Mouse (Mus musculus) ovary, adult 18-20 months (tissue): ENCODE measurements around the gene Ctc1.

ENCODE experiments used
- DNase-seq: peaks from one replicate; pipeline ENCODE4 v3.0.0; 2022; ENCODE audit warnings: low spot score, mixed read lengths

The Ctc1 gene

GRCm38 (mm10) chr11:69050748-69051147 is 35.0 kb downstream of the Ctc1 start:
- no peak for DNase-seq

DNA sequence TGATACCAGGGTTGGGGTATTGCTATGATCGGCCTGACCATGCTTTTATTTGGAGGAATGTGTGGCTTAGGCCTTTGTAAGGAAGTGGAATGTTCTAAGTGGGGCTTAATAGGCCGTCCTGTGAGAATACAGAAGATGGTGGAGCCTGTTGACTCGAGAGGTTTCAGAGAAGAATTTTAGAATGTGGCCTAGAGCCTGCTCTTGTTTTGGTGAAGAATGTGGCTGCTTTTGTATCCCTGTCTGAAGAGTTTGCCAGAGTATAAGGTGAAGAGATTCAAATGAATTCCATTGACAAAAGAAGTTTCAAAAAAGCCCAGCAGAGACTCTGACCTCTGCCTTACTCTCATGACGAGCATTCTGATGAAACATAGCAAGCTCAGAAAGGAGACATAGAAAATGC is 36.1 kb downstream of the Ctc1 start:
- DNase-seq, result no peak

DNA sequence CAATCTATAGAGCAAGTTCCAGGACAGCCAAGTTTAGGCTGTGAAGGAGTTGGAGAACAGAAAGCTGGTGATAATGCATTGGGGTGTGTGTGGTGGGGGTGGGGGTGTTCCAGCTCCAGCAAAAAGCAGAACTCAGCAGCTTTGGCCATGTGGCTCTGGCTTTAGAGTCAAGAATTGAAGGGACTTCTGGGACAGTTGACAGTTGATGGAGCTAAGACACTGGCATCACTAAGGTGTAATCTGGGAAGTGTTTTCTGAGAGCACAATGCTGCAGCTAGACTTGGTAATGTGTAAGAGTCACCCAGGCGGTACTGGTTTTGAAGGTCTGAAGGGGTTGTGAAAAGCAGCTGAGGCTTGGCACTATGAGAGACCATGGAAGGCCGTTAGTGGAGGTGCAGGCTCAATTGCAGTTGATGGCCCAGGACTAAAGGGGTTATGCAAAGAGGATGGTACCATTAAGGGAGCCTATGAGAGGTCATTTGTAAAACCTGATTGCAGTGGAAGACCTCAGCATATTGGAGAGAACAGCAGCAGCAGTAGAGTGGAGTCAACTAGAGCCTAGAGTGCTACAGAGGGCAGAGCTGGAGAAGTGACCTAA is 37.2 kb downstream of the Ctc1 start:
- DNase-seq, result no peak

GRCm38 (mm10) chr11:69053848-69054247 is 38.1 kb downstream of the Ctc1 start:
- no peak for DNase-seq

DNA sequence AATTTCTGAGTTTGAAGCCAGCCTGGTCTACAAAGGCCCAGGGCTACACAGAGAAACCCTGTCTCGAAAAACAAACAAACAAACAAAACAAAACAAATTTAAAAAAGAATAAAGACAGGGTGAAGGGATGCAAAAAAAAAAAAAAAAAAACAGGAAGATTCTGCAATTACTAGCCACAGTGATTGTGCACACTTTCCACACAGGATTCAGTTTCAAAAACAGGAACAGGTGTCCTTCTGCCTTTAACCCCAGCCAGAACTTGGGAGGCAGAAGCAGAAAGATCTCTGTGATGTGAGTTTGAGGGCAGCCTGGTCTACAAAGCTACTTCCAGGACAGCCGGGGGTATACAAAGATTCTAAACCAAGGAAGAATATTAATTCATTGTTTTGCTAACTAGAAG is 42.6 kb downstream of the Ctc1 start:
- no peak for DNase-seq

DNA sequence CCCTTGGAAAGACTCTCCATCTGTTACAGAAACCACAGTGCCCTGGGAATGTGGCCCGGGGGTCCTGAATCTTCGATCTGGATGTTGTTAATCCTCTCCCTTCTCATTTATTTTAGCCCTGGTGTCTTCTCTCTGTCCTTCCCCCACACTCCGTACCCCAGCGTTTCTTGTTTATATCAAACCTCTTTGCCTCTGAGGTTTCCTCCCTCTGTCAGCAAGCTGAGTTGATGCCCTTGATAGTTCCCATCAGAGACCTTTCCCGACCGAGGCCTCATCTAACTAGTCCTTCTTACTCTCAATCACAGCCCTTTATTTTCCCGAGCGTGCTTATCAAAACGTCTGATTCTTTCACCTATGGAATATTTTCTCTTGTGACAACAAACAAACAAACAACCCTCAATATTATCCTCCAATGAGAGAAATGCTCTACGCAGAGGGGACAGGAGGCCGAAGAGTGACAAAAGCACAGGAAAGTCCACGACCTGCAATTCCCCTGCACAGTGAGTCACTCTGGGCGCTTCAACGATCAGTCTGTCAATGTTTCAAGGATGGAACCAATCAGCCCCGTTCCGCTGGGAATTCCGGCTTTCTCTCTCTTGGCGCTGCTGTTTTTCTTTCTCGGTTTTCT is 43.1 kb downstream of the Ctc1 start:
- DNase-seq, result no peak

- peak; percentile 98 for DNase-seq
These were observed 43.8 kb downstream of the Ctc1 start, which contains the start of gene Borcs6 for GRCm38 (mm10) chr11:69059357-69059974. Gene Borcs6 (plus strand): TSS chr11:69059717.

DNA sequence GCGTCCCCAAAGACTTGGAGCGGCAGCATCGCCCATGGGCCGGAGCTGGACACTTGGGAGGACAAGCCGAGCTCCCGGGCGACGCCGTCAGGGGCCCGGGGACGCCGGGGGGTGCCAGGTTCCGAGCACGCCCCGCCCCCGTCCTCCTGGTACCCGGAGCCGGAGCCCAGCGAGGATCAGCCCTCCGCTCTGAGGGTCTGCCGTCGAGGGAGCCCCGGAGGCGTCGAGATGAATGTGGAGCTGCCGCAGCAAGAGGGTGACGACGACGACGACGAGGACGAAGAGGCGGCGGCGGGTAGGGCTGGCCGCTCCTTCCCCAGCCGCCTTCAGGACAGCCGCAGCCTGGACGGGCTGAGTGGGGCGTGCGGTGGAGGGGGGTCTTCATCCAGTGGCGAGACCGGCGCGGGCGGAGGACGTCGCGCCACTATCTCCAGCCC is 44.3 kb downstream of the Ctc1 start:
- DNase-seq, result no peak

GRCm38 (mm10) chr11:69060448-69061254 is 44.9 kb downstream of the Ctc1 start:
- DNase-seq, result no peak

- no peak for DNase-seq
These were observed 45.7 kb downstream of the Ctc1 start for GRCm38 (mm10) chr11:69061255-69061912.

- DNase-seq, result no peak
These were observed 46.6 kb downstream of the Ctc1 start for GRCm38 (mm10) chr11:69062194-69062760.

DNA sequence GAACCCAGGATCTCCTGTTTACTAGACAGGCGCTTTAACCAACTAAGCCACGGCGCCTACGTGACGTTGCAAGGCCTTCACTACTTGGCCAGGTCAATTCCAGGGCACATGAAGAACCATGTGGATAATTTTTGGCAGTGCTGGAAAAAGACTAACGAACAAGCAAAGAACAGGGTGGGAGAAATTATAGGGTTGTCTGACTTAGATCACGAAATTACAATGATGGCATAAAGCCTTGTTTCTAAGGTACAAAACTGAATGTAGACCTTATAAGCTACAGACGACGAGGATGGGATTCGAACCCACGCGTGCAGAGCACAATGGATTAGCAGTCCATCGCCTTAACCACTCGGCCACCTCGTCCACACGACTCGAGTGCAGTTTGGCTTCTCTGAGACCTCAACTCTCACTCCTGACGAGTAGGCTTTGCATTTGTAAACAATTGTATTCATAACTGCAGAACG is 47.1 kb downstream of the Ctc1 start:
- DNase-seq, result peak; percentile 88

DNA sequence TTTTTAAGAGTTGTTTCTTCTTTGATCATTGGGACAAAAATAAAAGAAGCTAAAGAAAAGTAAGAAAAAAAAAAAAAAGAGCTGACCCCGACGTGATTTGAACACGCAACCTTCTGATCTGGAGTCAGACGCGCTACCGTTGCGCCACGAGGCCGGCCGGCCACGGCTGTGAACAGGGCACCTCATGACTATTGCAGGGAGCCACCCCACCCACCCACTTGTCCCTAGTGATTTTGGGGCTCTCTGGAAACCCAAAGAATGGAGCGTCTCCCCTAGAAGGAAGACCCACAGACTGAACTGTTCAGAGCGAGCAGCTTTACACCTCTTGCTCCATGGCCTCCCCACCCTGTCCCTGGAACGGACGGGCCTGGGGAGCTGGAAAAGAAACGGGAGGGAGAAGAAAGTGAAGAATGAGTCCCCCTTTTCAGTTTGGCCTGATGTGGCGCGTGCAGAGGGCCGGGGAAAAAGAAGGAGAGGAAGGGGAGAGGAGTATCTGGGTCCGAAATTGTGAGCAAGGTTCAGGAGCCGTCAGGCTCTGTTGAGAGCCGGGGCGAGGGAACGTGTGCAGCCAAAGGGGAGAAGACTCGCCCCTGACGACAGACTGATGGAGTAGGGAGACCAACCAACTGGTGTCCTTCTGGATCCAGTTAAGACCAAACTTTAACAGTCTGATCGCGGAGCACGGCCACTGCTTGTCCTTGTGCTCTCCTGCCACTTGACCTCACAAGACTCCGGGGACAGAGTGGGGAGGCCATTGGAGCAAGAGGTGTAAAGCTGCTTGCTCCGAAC is 47.9 kb downstream of the Ctc1 start:
- no peak for DNase-seq

DNA sequence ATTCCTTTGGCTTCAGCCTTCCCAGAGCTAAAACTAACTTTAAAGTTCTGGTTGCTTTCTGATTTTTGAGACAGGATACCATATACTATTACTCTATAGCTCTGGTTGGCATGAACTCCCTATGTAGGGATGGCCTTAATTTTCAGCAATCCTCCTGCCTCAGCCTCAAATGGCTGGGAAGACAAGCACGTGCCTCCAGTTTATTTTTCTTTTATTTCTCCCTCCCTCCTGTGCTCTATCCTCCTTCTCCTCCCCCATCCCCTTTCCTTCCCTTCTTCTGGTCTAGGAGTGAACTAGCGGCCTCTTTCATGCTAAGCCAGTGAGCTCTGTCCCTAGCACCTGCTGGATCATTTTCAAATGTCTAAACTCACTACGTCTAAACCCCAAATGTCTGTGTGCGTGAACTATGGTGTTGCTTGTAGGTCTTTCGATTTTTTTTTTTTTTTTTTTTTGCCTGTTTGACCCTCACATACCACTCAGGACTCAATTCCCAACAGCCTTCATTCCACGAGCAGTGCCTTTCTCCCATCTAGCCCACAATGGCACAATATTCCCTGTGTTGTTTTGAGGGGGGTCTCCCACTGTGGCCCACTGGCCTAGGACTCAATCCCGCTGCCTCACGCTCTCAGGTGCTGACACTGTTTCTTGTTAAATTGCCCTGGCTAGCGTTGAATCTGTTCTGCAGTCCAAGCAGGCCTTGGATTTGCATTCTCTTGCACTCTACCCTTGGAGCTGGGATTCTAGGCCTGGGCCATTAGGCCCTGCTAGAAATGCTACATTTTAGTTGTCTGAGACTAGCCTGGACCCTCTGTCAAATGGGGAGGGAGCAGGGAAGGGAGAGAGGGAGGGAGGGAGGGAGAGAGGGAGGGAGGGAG is 48.8 kb downstream of the Ctc1 start:
- DNase-seq, result no peak

DNA sequence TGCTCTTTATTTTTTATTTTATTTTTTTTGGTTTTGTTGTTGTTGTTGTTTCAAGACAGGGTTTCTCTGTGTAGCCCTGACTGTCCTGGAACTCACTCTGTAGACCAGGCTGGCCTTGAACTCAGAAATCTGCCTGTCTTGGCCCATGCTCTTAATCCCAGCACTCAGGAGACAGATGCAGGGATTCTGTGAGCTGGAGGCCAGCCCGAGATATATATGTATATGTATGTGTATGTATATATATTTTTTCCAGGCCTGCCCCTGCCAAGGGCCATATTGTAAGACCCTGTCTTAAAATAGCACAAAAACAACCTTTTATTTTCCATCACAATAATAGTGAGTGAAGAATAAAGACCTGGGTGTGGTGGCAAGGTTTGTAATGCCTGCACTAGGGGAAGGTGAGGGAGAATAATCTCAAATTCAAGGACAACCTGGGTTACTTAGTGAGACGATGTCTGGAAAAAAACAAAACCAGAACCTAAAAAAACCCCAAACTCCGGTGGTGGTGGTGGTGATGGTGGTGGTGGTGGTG is 49.7 kb downstream of the Ctc1 start:
- no peak for DNase-seq

DNA sequence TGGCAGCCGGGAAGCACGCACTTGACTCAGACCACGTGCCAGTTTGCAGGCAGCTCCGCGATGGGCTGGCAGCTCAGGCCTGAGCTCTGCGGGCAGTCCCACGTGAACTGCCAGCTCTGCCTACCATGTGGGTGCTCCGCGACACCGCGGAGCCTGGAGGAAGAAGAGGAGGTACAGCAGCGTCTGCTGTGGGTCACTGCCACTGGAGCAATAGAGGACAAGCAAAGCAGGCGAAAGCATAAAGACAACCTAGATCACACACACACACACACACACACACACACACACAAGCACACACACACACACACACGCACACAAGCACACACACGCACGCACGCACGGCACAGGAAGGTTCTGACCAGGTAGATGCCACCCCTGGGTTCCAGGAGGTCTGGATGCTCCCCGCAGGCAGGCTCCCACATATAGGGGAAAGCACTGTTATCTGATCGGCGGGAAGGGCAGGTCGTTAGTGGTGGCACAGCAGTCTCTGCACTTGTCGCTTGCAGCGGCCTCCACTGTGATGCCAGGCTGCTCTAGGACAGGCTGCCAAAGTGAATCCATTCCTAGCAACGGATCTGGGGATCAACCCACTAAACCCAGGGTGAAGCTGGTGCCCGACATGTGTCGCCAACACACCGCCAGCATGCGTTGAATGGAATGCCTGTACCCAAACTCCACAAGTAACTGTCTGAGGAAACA is 50.6 kb downstream of the Ctc1 start:
- peak; percentile 39 for DNase-seq

- peak; percentile 79 for DNase-seq
These were observed 51.2 kb downstream of the Ctc1 start for GRCm38 (mm10) chr11:69066956-69067355.

- peak; percentile 74 for DNase-seq
These were observed 51.9 kb downstream of the Ctc1 start for GRCm38 (mm10) chr11:69067601-69068000.

DNA sequence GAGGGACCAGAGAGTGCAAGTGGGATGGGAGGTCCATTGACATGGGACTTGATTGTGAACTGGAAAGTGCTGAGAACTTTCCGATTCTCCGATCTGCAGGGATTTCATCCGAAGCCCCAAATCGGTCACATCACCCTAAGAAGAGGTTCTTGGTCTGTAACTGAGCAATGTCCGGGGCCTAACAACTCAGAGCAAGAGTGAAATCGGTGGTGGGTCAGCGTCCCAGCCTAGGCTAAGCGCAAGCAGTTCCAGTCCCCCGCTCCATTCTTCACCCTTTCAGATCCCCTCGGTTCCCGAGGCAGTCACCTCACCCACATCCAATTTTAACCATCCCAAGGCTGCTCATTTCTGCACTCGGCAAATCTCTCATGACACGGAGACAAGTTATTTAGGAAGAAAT is 54.4 kb downstream of the Ctc1 start:
- no peak for DNase-seq
